ENCODE assay signal across 8 mouse cellular contexts in genomic region chr12:100724606-100725457, GRCm38 (mm10). TPM values are rescaled to one million over a fixed set of nuclear protein-coding genes. Genes with fewer than 3 reads are reported as not detected.
DNase-seq lines count a peak whose midpoint lies in the region; ATAC-seq and TF ChIP-seq lines count a peak whose summit lies in the region.

No protein-coding gene starts in this region.

- H3K4me3 ChIP-seq in G1E (ENCODE audit: low read depth, low read length), result peak overlapping the region; percentile 86
- H3K4me3 ChIP-seq in forebrain, embryonic 16.5 days (replicated peaks; ENCODE audit: low read length), result peak overlapping the region; percentile 83
- H3K4me3 ChIP-seq in layer of hippocampus, adult 2 months, result peak overlapping the region; percentile 84
- H3K4me3 ChIP-seq in lung, embryonic 14.5 days (ENCODE audit: low read depth, low read length), result peak overlapping the region; percentile 77
- H3K4me3 ChIP-seq in olfactory bulb, adult 2 months (ENCODE audit: insufficient read depth, low read depth, low read length), result peak overlapping the region; percentile 69
- H3K4me3 ChIP-seq in thymus, adult 2 months (ENCODE audit: control insufficient read depth, insufficient read depth, low read length), result peak overlapping the region; percentile 69

- peak overlapping the region; percentile 82 for H3K9ac ChIP-seq in forebrain, embryonic 16.5 days (replicated peaks; ENCODE audit: low read depth, low read length)
- peak overlapping the region; percentile 78 for H3K9ac ChIP-seq in lung, embryonic 14.5 days

- H3K36me3 ChIP-seq in G1E (replicated peaks), result peaks cover 12% of the 10 kb centered on the region
- no peaks in the 10 kb centered on the region for H3K36me3 ChIP-seq in forebrain, embryonic 16.5 days (ENCODE audit: control insufficient read depth, insufficient read depth)
- no peaks in the 10 kb centered on the region for H3K36me3 ChIP-seq in lung, embryonic 14.5 days (ENCODE audit: insufficient read depth)
- no peaks in the 10 kb centered on the region for H3K36me3 ChIP-seq in thymus, adult 2 months (ENCODE audit: control insufficient read depth, insufficient read depth, low read length)

- under 1% methylated on average over 73 of the region's 85 CpGs for WGBS in forebrain, embryonic 16.5 days
- under 1% methylated on average over 85 of the region's 85 CpGs for WGBS in lung, embryonic 14.5 days
- WGBS in olfactory bulb, adult 2 months, result under 1% methylated on average over 84 of the region's 85 CpGs
- WGBS in thymus, adult 2 months, result under 1% methylated on average over 84 of the region's 85 CpGs

- intact Hi-C loops in heart, postnatal 36 days (cut with DNase I), result loop anchor here (1.0 to 10.0 kb wide), 4 partner anchors 54 to 570 kb away; partner anchors contain the start of genes Dglucy and Nrde2

- ATAC-seq in G1E (ENCODE audit: extremely low read depth, insufficient number of reproducible peaks, low FRiP score, poor library complexity, severe bottlenecking), result peak; percentile 82
- peak; percentile 99 for ATAC-seq in forebrain, embryonic 16.5 days
- ATAC-seq in lung, embryonic 14.5 days (ENCODE audit: insufficient read depth), result peak; percentile 100

- peak; percentile 99 for DNase-seq in G1E (ENCODE audit: low spot score)
- peak; percentile 99 to 100 for DNase-seq in cerebellum, adult 18-20 months
- peak; percentile 98 to 99 for DNase-seq in heart, postnatal 36 days
- DNase-seq in layer of hippocampus, adult 2 months (ENCODE audit: low spot score in 2 of 2), result peak; percentile 99 to 100
- DNase-seq in lung, embryonic 14.5 days, result peak; percentile 100
- DNase-seq in thymus, adult 2 months, result peak; percentile 99

- H3K4me1 ChIP-seq in G1E (ENCODE audit: insufficient read depth, low read depth, low read length), result peaks cover 65% of the 10 kb centered on the region
- H3K4me1 ChIP-seq in forebrain, embryonic 16.5 days (replicated peaks; ENCODE audit: control insufficient read depth, insufficient read depth, low read length), result peaks cover 21% of the 10 kb centered on the region
- H3K4me1 ChIP-seq in lung, embryonic 14.5 days (ENCODE audit: insufficient read depth), result no peaks in the 10 kb centered on the region
- H3K4me1 ChIP-seq in olfactory bulb, adult 2 months (ENCODE audit: control insufficient read depth, insufficient read depth, low read length), result no peaks in the 10 kb centered on the region
- peaks cover 6% of the 10 kb centered on the region; the same call in 1 of the 2 replicates for H3K4me1 ChIP-seq in thymus, adult 2 months (replicated peaks; ENCODE audit: control insufficient read depth, insufficient read depth, low read length)

- peak overlapping the region; percentile 90 for H3K4me2 ChIP-seq in forebrain, embryonic 16.5 days (ENCODE audit: low read length)
- peak overlapping the region; percentile 90 for H3K4me2 ChIP-seq in lung, embryonic 14.5 days

- peaks cover 2% of the 10 kb centered on the region for H3K9me3 ChIP-seq in G1E (replicated peaks)
- H3K9me3 ChIP-seq in forebrain, embryonic 16.5 days (ENCODE audit: control insufficient read depth, low read length), result no peaks in the 10 kb centered on the region
- H3K9me3 ChIP-seq in lung, embryonic 14.5 days (ENCODE audit: low read depth, low read length), result no peaks in the 10 kb centered on the region

- peak overlapping the region; percentile 96 for H3K27ac ChIP-seq in forebrain, embryonic 16.5 days (ENCODE audit: low read length)
- H3K27ac ChIP-seq in layer of hippocampus, adult 2 months, result peak overlapping the region; percentile 96
- H3K27ac ChIP-seq in lung, embryonic 14.5 days (ENCODE audit: low read depth), result peak overlapping the region; percentile 98
- peak overlapping the region; percentile 65; the same call in 1 of the 2 replicates for H3K27ac ChIP-seq in olfactory bulb, adult 2 months (ENCODE audit: insufficient read depth, low read depth, low read length)
- H3K27ac ChIP-seq in thymus, adult 2 months (ENCODE audit: control insufficient read depth, insufficient read depth, low read length), result peak overlapping the region; percentile 44

- no peak for TF ChIP-seq CTCF in G1E (IDR thresholded peaks at IDR 0.05; ENCODE audit: low read depth, low read length)
- peak; percentile 65 for TF ChIP-seq CTCF in layer of hippocampus, adult 2 months (conservative IDR thresholded peaks at IDR 0.05)
- TF ChIP-seq CTCF in lung, embryonic 14.5 days (IDR thresholded peaks at IDR 0.05; ENCODE audit: low read depth), result no peak
- TF ChIP-seq CTCF in olfactory bulb, adult 2 months (IDR thresholded peaks at IDR 0.05; ENCODE audit: insufficient read depth, low read depth, low read length), result no peak
- TF ChIP-seq CTCF in thymus, adult 2 months (IDR thresholded peaks at IDR 0.05; ENCODE audit: borderline replicate concordance, control insufficient read depth, extremely low read depth, insufficient read depth, low read length, poor library complexity), result peak; percentile 60; the same call in 1 of the 2 replicates

- TF ChIP-seq POLR2A in olfactory bulb, adult 2 months (IDR thresholded peaks at IDR 0.05; ENCODE audit: insufficient read depth, low read depth, low read length), result peak; percentile 84
- TF ChIP-seq POLR2A in thymus, adult 2 months (IDR thresholded peaks at IDR 0.05; ENCODE audit: control insufficient read depth, extremely low read depth, insufficient read depth, low read length, poor library complexity), result peak; percentile 95

- H3K27me3 ChIP-seq in G1E (ENCODE audit: insufficient read depth, low read length), result no peaks in the 10 kb centered on the region
- H3K27me3 ChIP-seq in forebrain, embryonic 16.5 days (replicated peaks; ENCODE audit: control insufficient read depth, insufficient read depth, low read length), result no peaks in the 10 kb centered on the region
- no peaks in the 10 kb centered on the region for H3K27me3 ChIP-seq in lung, embryonic 14.5 days (ENCODE audit: insufficient read depth, low read length)
- H3K27me3 ChIP-seq in thymus, adult 2 months (ENCODE audit: control insufficient read depth, insufficient read depth, low read length), result no peaks in the 10 kb centered on the region

RNA-seq across cellular contexts. Expression of gene Rps6ka5, which starts 2.0 kb away (rescaled TPM):
- total RNA-seq in G1E (2014; fragmentation: Nextera tagmentation), result 41.5 and 43.2 TPM in 2 replicates
- 52.2 TPM in 2 replicates for total RNA-seq in G1E (2017)
- polyA plus RNA-seq in G1E (2012), result 10.9 and 12.6 TPM in 2 replicates
- polyA plus RNA-seq in forebrain, embryonic 16.5 days (2015; fragmentation: Nextera tagmentation; extraction: Ambion mirVana), result 14.4 and 18.2 TPM in 2 replicates
- total RNA-seq in heart, postnatal 36 days (2021), result 10 to 100 TPM; 12.5 to 16.5 TPM
- total RNA-seq in layer of hippocampus, adult 2 months (2021), result 10 to 100 TPM; 25.7 to 26.0 TPM
- polyA plus RNA-seq in lung, embryonic 14.5 days (2014; fragmentation: Nextera tagmentation; extraction: Ambion mirVana), result 4.5 and 4.9 TPM in 2 replicates
- not detected in 2 replicates for polyA plus RNA-seq in olfactory bulb, adult 2 months (2012; ENCODE audit: insufficient read depth, insufficient read length, low replicate concordance, missing spikeins)
- polyA plus RNA-seq in thymus, adult 2 months (2012; rRNA removed), result 4.6 and 4.7 TPM in 2 replicates

RNA-seq across cellular contexts. Expression of gene Dglucy, which starts 54.0 kb away (rescaled TPM):
- not detected in 2 replicates for total RNA-seq in G1E (2014; fragmentation: Nextera tagmentation)
- total RNA-seq in G1E (2017), result 0.12 and 0.27 TPM in 2 replicates
- polyA plus RNA-seq in G1E (2012), result 0.06 and 0.09 TPM in 2 replicates
- 3.0 and 3.3 TPM in 2 replicates for polyA plus RNA-seq in forebrain, embryonic 16.5 days (2015; fragmentation: Nextera tagmentation; extraction: Ambion mirVana)
- 10 to 100 TPM; 52.5 to 55.1 TPM for total RNA-seq in heart, postnatal 36 days (2021)
- total RNA-seq in layer of hippocampus, adult 2 months (2021), result 1 to 10 TPM; 6.1 to 8.3 TPM
- 3.8 and 4.4 TPM in 2 replicates for polyA plus RNA-seq in lung, embryonic 14.5 days (2014; fragmentation: Nextera tagmentation; extraction: Ambion mirVana)
- not detected in 2 replicates for polyA plus RNA-seq in olfactory bulb, adult 2 months (2012; ENCODE audit: insufficient read depth, insufficient read length, low replicate concordance, missing spikeins)
- polyA plus RNA-seq in thymus, adult 2 months (2012; rRNA removed), result 5.9 and 8.6 TPM in 2 replicates

Comparison
In these comparisons a context has a peak if more than half of its experiments do, and no peak if none do; other contexts are left out.
1. Peak in every context shown above with its lines: DNase-seq, ATAC-seq, H3K4me3 ChIP-seq and H3K27ac ChIP-seq.
2. CTCF ChIP-seq: peak in layer of hippocampus, adult 2 months (single experiment) and thymus, adult 2 months (single experiment); none in G1E (single experiment), lung, embryonic 14.5 days (single experiment) and olfactory bulb, adult 2 months (single experiment).
3. H3K27ac ChIP-seq: peak in every context shown above with its lines; median percentile 98 in lung, embryonic 14.5 days; 96 in forebrain, embryonic 16.5 days; 96 in layer of hippocampus, adult 2 months; 65 in olfactory bulb, adult 2 months; 44 in thymus, adult 2 months.